Mouse (Mus musculus): ENCODE data around the gene Kdm5a. TPM values are rescaled to one million over a fixed set of nuclear protein-coding genes. Genes with fewer than 3 reads are reported as not detected.
A peak's percentile ranks its signal among the peaks of the same experiment; 100 is the strongest.

Gene Kdm5a
- polyA plus RNA-seq, 1 experiment = 5.8 TPM

DNA sequence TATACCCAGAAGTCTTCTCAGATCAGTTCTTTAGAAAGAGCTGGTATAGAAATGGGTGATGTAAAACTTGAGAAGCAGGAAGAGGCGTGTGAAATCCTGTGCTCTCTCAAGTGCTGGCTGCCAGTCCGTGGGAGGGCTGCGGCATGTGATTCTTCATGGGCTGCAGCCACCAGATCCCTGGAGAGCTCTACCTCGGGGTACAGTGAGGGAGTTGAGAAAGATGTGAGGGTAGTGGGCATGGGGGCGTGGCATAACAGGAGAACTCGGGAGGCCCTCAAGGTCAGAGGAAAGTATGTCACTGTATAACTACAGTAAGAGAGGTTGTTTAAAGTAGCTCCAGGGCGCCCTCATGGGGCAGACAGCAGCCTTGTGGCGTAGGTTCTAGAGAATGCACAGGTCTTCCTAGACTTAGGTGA, 119.3 kb downstream of the Kdm5a start:
- TF ChIP-seq MYOD1 (IDR thresholded peaks at IDR 0.05; ENCODE audit: control insufficient read depth, insufficient read length, low read depth) (no peak), CTCF (IDR thresholded peaks at IDR 0.05; ENCODE audit: control insufficient read depth, insufficient read depth, insufficient read length) (peak; percentile 39), FOSL1 (IDR thresholded peaks at IDR 0.05; ENCODE audit: insufficient read depth, low read length, poor library complexity, severe bottlenecking) (no peak), USF1 (IDR thresholded peaks at IDR 0.05; ENCODE audit: low read depth) (peak; percentile 4)
- no peak overlapping the region for H3K4me3 ChIP-seq (ENCODE audit: insufficient read depth, poor library complexity, severe bottlenecking)
- H3K36me3 ChIP-seq (ENCODE audit: control insufficient read depth, insufficient read depth) = peaks cover 41% of the 10 kb centered on the region
- H3K27me3 ChIP-seq (ENCODE audit: control insufficient read depth, insufficient read depth, insufficient read length) = no peaks in the 10 kb centered on the region
- H3K79me2 ChIP-seq (ENCODE audit: control insufficient read depth, insufficient read depth) = no peaks in the 10 kb centered on the region
- H3K79me3 ChIP-seq (ENCODE audit: low read depth) = no peaks in the 10 kb centered on the region
- H3ac ChIP-seq (ENCODE audit: control insufficient read depth, insufficient read length, low read depth) = peak overlapping the region; percentile 12

DNA sequence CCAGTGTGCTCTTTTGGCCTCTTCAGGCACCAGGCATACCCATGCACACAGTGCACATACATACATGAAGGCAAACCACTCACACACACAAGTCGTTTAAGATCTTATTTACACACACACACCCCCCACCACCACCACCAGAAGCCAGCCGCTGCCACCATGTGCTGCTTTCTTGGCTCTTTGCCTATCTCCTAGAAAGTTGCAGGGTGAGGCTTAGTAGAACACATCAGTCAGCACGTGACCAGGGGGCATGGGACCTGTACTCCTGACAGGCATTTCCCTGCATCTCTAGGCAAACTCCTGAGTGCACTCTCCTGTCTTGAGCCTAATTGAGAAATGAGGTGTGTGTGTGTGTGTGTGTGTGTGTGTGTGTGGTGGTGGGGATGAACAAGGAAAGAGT, 121.1 kb downstream of the Kdm5a start:
- no peak overlapping the region for H3K4me3 ChIP-seq (ENCODE audit: insufficient read depth, poor library complexity, severe bottlenecking)
- H3ac ChIP-seq (ENCODE audit: control insufficient read depth, insufficient read length, low read depth) = no peak overlapping the region
- no peaks in the 10 kb centered on the region for H3K79me2 ChIP-seq (ENCODE audit: control insufficient read depth, insufficient read depth)
- TF ChIP-seq MYOG (IDR thresholded peaks at IDR 0.05; ENCODE audit: control insufficient read depth, extremely low read depth, insufficient read length) = no peak
- H3K27me3 ChIP-seq (ENCODE audit: control insufficient read depth, insufficient read depth, insufficient read length) = no peaks in the 10 kb centered on the region
- peaks cover 25% of the 10 kb centered on the region for H3K36me3 ChIP-seq (ENCODE audit: control insufficient read depth, insufficient read depth)
- H3K79me3 ChIP-seq (ENCODE audit: low read depth) = no peaks in the 10 kb centered on the region

GRCm38 (mm10) chr6:120486051-120486510, 122.2 kb downstream of the Kdm5a start:
- Histone ChIP-seq H3K4me3 (ENCODE audit: insufficient read depth, poor library complexity, severe bottlenecking) (no peak overlapping the region), H3K79me3 (ENCODE audit: low read depth) (no peaks in the 10 kb centered on the region), H3K79me2 (ENCODE audit: control insufficient read depth, insufficient read depth) (no peaks in the 10 kb centered on the region), H3K27me3 (ENCODE audit: control insufficient read depth, insufficient read depth, insufficient read length) (no peaks in the 10 kb centered on the region), H3ac (ENCODE audit: control insufficient read depth, insufficient read length, low read depth) (no peak overlapping the region), H3K36me3 (ENCODE audit: control insufficient read depth, insufficient read depth) (peaks cover 17% of the 10 kb centered on the region)
- TF ChIP-seq FOSL1 (IDR thresholded peaks at IDR 0.05; ENCODE audit: insufficient read depth, low read length, poor library complexity, severe bottlenecking) (no peak), CTCF (IDR thresholded peaks at IDR 0.05; ENCODE audit: control insufficient read depth, insufficient read depth, insufficient read length) (no peak), MYOD1 (IDR thresholded peaks at IDR 0.05; ENCODE audit: control insufficient read depth, insufficient read length, low read depth) (no peak), CEBPB (IDR thresholded peaks at IDR 0.05; ENCODE audit: low read depth) (no peak), MAX (IDR thresholded peaks at IDR 0.05) (no peak), USF1 (IDR thresholded peaks at IDR 0.05; ENCODE audit: low read depth) (no peak), MYOG (IDR thresholded peaks at IDR 0.05; ENCODE audit: control insufficient read depth, extremely low read depth, insufficient read length) (no peak)

GRCm38 (mm10) chr6:120488647-120489046, 124.7 kb downstream of the Kdm5a start:
- no peaks in the 10 kb centered on the region for H3K79me2 ChIP-seq (ENCODE audit: control insufficient read depth, insufficient read depth)
- TF ChIP-seq FOSL1 (IDR thresholded peaks at IDR 0.05; ENCODE audit: insufficient read depth, low read length, poor library complexity, severe bottlenecking) (no peak), MYOG (IDR thresholded peaks at IDR 0.05; ENCODE audit: control insufficient read depth, extremely low read depth, insufficient read length) (no peak)
- H3K36me3 ChIP-seq (ENCODE audit: control insufficient read depth, insufficient read depth) = peaks cover 6% of the 10 kb centered on the region
- H3ac ChIP-seq (ENCODE audit: control insufficient read depth, insufficient read length, low read depth) = no peak overlapping the region
- H3K79me3 ChIP-seq (ENCODE audit: low read depth) = no peaks in the 10 kb centered on the region
- peaks cover 16% of the 10 kb centered on the region for H3K27me3 ChIP-seq (ENCODE audit: control insufficient read depth, insufficient read depth, insufficient read length)
- no peak overlapping the region for H3K4me3 ChIP-seq (ENCODE audit: insufficient read depth, poor library complexity, severe bottlenecking)

- peaks cover 22% of the 10 kb centered on the region for H3K27me3 ChIP-seq (ENCODE audit: control insufficient read depth, insufficient read depth, insufficient read length)
- TF ChIP-seq MYOG (IDR thresholded peaks at IDR 0.05; ENCODE audit: control insufficient read depth, extremely low read depth, insufficient read length) (no peak), CTCF (IDR thresholded peaks at IDR 0.05; ENCODE audit: control insufficient read depth, insufficient read depth, insufficient read length) (no peak), FOSL1 (IDR thresholded peaks at IDR 0.05; ENCODE audit: insufficient read depth, low read length, poor library complexity, severe bottlenecking) (no peak), MYOD1 (IDR thresholded peaks at IDR 0.05; ENCODE audit: control insufficient read depth, insufficient read length, low read depth) (no peak), USF1 (IDR thresholded peaks at IDR 0.05; ENCODE audit: low read depth) (no peak)
These were observed 125.5 kb downstream of the Kdm5a start for GRCm38 (mm10) chr6:120489461-120489860.

DNA sequence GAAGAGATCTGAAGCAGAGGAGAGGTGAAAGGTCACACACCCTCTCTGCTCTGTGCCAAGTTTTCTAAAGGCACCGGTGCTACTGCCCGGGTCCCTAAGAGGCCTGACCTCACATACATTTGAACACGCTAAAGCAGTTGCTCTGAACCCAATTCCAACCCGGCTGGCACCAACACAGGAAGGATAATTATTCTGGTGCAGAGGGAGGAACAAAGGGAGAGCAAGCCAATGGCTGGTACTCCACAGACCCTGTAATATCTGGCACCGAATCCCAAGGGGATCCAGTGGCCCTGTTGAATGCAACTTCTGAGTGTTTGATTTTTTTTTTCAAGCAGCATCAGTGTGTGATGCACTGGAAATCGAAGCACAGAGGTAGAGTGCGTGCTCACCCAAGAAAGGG, 127.1 kb downstream of the Kdm5a start:
- TF ChIP-seq CTCF (IDR thresholded peaks at IDR 0.05; ENCODE audit: control insufficient read depth, insufficient read depth, insufficient read length) = no peak
- TF ChIP-seq MYOD1 (IDR thresholded peaks at IDR 0.05; ENCODE audit: control insufficient read depth, insufficient read length, low read depth) = no peak
- TF ChIP-seq MYOG (IDR thresholded peaks at IDR 0.05; ENCODE audit: control insufficient read depth, extremely low read depth, insufficient read length) = no peak
- TF ChIP-seq FOSL1 (IDR thresholded peaks at IDR 0.05; ENCODE audit: insufficient read depth, low read length, poor library complexity, severe bottlenecking) = no peak
- TF ChIP-seq CEBPB (IDR thresholded peaks at IDR 0.05; ENCODE audit: low read depth) = no peak
- no peak for TF ChIP-seq USF1 (IDR thresholded peaks at IDR 0.05; ENCODE audit: low read depth)
- no peak for TF ChIP-seq MAX (IDR thresholded peaks at IDR 0.05)
- Histone ChIP-seq H3K79me3 (ENCODE audit: low read depth) (no peaks in the 10 kb centered on the region), H3K27me3 (ENCODE audit: control insufficient read depth, insufficient read depth, insufficient read length) (peaks cover 22% of the 10 kb centered on the region), H3ac (ENCODE audit: control insufficient read depth, insufficient read length, low read depth) (no peak overlapping the region), H3K79me2 (ENCODE audit: control insufficient read depth, insufficient read depth) (no peaks in the 10 kb centered on the region), H3K36me3 (ENCODE audit: control insufficient read depth, insufficient read depth) (no peaks in the 10 kb centered on the region), H3K4me3 (ENCODE audit: insufficient read depth, poor library complexity, severe bottlenecking) (no peak overlapping the region)

More at GRCm38 (mm10) chr6:120489461-120489860, 125.5 kb downstream of the Kdm5a start:
- no peaks in the 10 kb centered on the region for H3K79me3 ChIP-seq (ENCODE audit: low read depth)
- H3K79me2 ChIP-seq (ENCODE audit: control insufficient read depth, insufficient read depth) = no peaks in the 10 kb centered on the region
- H3K4me3 ChIP-seq (ENCODE audit: insufficient read depth, poor library complexity, severe bottlenecking) = no peak overlapping the region
- H3ac ChIP-seq (ENCODE audit: control insufficient read depth, insufficient read length, low read depth) = no peak overlapping the region
- H3K36me3 ChIP-seq (ENCODE audit: control insufficient read depth, insufficient read depth) = no peaks in the 10 kb centered on the region
